Mouse (Mus musculus) midbrain, embryonic 11.5 days (tissue): ENCODE measurements around the gene Gm9972. TPM values are rescaled to one million over a fixed set of nuclear protein-coding genes. Genes with fewer than 3 reads are reported as not detected.

ENCODE experiments used
- ATAC-seq: fragments of 200-750 bp; cut with Nextera tagmentation; 2 replicates; pipeline ENCODE4 v1.8.0; 2017; ENCODE audit warnings: moderate TSS enrichment, moderate library complexity; ENCODE audit not compliant: low FRiP score
- DNase-seq: peaks from one replicate; pipeline ENCODE4 v3.0.0; 2015; ENCODE audit warnings: low spot score; ENCODE audit errors: missing footprints
- H3K27ac ChIP-seq: fragments of 300-500 bp; sonication (generic); 2 replicates; pipeline ENCODE4 v1.5.1; 2014; ENCODE audit warnings: low read depth, low read length
- H3K27me3 ChIP-seq: fragments of 300-500 bp; sonication (generic); 2 replicates; pipeline ENCODE4 v1.6.1; 2014; ENCODE audit warnings: mild to moderate bottlenecking, low read length, moderate library complexity, mixed read lengths; ENCODE audit not compliant: control insufficient read depth, insufficient read depth
- H3K36me3 ChIP-seq: fragments of 300-500 bp; sonication (generic); 2 replicates; pipeline ENCODE4 v1.6.1; 2014; ENCODE audit warnings: mild to moderate bottlenecking, low read length, moderate library complexity, mixed read lengths; ENCODE audit not compliant: control insufficient read depth, insufficient read depth
- H3K4me1 ChIP-seq: fragments of 300-500 bp; sonication (generic); 2 replicates; pipeline ENCODE4 v1.6.1; 2014; ENCODE audit warnings: low read length; ENCODE audit not compliant: control insufficient read depth, insufficient read depth
- H3K4me2 ChIP-seq: fragments of 300-500 bp; sonication (generic); 2 replicates; pipeline ENCODE4 v1.6.1; 2014; ENCODE audit warnings: mild to moderate bottlenecking, moderate library complexity
- H3K4me3 ChIP-seq: fragments of 300-500 bp; sonication (generic); 2 replicates; pipeline ENCODE4 v1.5.1; 2014; ENCODE audit warnings: low read depth, low read length
- H3K9ac ChIP-seq: fragments of 300-500 bp; sonication (generic); 2 replicates; pipeline ENCODE4 v1.6.1; 2014; ENCODE audit warnings: low read length
- H3K9me3 ChIP-seq: fragments of 300-500 bp; sonication (generic); 2 replicates; pipeline ENCODE4 v1.6.1; 2016; ENCODE audit warnings: low read length; ENCODE audit not compliant: control insufficient read depth
- WGBS: fragments of 180-500 bp; shearing (Covaris S2); extraction: QIAGEN DNeasy Blood & Tissue Kit; methylation state at CpG from one replicate; pipeline ENCODE4 v1.1.7; 2014; 5-methylcytosine and 5-hydroxymethylcytosine counted together
- polyA plus RNA-seq: library from polyadenylated mRNA; unstranded; fragments of >200 nt; fragmentation: Nextera tagmentation; extraction: Ambion mirVana; gene quantifications from 2 replicates; pipeline ENCODE4 v1.2.1, GENCODE M21; 2014

The Gm9972 gene
- not detected in 2 replicates for polyA plus RNA-seq

DNA sequence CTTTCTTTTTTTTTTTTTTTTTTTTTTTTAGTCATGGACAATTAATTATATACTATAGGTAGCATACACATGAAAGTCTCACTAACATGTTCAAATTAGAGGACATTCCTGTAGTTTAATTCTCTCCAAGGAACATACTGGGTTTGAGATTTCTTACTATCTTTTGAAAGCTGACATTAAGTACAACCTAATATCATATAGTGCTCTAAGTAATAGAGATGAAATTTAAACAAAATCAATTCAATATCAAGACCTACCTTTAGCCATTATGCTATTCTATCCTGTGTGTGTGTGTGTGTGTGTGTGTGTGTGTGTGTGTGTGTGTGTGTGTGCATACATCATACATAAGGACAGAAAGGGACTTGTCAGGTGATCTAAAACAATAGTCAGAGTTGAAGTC lies at the start of gene Gm9972:
Gene Gm9972, plus strand, starts transcription at position 301 of the 400 bp plus-strand sequence.
- Histone ChIP-seq H3K9me3 (no peaks in the 10 kb centered on the region), H3K27me3 (no peaks in the 10 kb centered on the region), H3K4me2 (no peak within 1 kb of the TSS), H3K27ac (no peak within 1 kb of the TSS), H3K4me3 (no peak within 1 kb of the TSS), H3K36me3 (no peaks in the 10 kb centered on the region), H3K9ac (no peak within 1 kb of the TSS), H3K4me1 (no peaks in the 10 kb centered on the region)
- no peak for DNase-seq
- no peak for ATAC-seq

DNA sequence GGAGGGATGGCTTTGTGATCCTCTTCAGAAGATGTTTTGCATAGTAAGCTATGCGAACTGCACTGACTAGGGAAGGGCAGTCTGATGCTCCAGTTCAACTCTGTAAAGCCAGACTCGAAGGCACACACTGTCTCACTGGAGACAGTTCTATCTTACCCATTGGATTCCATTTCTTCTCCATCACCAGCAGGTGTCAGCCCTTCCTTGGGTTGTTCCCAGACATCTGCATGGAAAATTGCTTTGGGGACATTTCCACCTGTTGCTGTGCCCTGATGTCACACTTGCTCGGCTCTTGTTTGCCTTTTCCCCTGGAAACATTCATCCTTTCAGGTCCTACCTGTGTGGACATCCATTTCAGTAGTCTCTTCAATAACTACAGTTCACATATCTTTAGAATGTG lies 36.4 kb upstream of the Gm9972 start:
- Histone ChIP-seq H3K27ac (no peak overlapping the region), H3K9ac (no peak overlapping the region), H3K36me3 (no peaks in the 10 kb centered on the region), H3K9me3 (no peaks in the 10 kb centered on the region), H3K4me1 (no peaks in the 10 kb centered on the region), H3K4me2 (no peak overlapping the region), H3K4me3 (no peak overlapping the region), H3K27me3 (no peaks in the 10 kb centered on the region)
- DNase-seq: no peak
- whole genome bisulfite sequencing: 58% methylated on average over 3 of the region's 3 CpGs
- no peak for ATAC-seq

DNA sequence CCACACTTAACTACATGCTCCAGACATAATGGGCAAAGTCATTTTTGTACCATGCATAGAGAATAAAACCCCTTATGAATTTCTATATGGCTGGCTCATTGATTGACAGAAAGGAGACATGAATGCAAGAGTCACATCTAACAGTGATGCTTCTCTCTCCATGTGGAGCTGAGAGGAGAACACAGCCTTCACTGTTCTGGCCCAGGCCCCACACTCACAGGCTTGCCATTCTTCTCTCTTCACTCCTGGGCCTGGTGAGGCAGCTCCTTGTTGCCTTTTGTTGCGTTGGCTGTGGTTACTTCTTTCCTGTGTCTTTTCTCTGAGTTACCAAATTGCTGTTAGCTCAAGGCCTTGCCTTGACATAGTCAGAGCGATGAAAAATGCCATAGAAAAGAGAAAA lies 23.6 kb upstream of the Gm9972 start:
- Histone ChIP-seq H3K9ac (no peak overlapping the region), H3K36me3 (no peaks in the 10 kb centered on the region), H3K4me3 (no peak overlapping the region), H3K4me1 (no peaks in the 10 kb centered on the region), H3K27ac (no peak overlapping the region), H3K9me3 (no peaks in the 10 kb centered on the region), H3K4me2 (no peak overlapping the region), H3K27me3 (no peaks in the 10 kb centered on the region)
- 90% methylated on average over 2 of the region's 2 CpGs for WGBS
- ATAC-seq: no peak
- DNase-seq: no peak

DNA sequence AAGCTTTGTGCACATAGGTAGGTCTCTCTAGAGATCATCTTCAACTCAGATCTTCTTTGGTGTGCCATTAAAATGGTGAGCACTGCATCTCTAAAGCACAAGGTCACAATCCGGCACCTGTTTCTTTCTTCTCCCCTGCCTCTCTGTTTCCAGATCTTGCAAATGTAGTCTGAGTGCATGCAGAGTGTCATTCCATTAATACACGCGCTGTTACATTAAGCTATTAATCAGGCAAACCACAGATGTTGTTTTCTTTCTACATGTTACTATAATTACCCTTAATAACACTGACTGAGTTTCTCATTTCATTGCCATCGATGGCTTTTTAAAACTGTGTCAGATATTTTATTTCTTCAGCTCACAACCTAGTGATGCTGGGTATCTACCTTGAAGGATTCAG lies 22.6 kb upstream of the Gm9972 start:
- H3K36me3 ChIP-seq: no peaks in the 10 kb centered on the region
- no peak overlapping the region for H3K27ac ChIP-seq
- DNase-seq: no peak
- H3K4me3 ChIP-seq: no peak overlapping the region
- WGBS: 86% methylated on average over 4 of the region's 4 CpGs
- H3K27me3 ChIP-seq: no peaks in the 10 kb centered on the region
- no peaks in the 10 kb centered on the region for H3K9me3 ChIP-seq
- H3K4me2 ChIP-seq: no peak overlapping the region
- H3K4me1 ChIP-seq: no peaks in the 10 kb centered on the region
- H3K9ac ChIP-seq: no peak overlapping the region
- no peak for ATAC-seq

DNA sequence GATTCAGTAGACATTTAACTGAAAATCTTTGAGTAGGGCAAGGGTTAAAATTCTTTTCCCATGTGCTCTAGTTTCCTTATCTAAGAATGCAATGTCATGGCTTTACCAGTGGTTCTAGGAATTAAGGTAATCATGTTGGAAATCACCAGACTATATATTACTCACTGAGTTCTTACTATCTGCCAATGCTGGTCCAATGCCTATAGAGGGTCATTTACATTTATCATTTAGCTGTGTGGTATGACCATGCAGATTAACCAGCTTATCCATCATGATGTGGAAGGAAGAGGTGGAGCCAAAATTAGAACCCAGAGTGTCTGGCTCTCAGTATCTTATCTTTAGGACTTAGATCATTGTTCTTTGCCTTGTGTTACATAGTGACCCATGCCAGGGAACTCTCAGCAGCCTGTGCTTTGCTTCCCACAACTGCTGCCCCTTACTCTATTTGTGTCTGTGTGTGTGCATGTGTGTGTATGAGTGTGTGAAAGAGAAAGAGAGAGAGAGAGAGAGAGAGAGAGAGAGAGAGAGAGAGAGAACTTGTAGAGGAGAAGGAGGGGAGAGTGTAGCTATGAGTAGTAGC lies 12.3 kb upstream of the Gm9972 start:
- H3K27ac ChIP-seq: no peak overlapping the region
- no peaks in the 10 kb centered on the region for H3K27me3 ChIP-seq
- ATAC-seq: no peak
- DNase-seq: no peak
- H3K4me3 ChIP-seq: no peak overlapping the region
- H3K9ac ChIP-seq: no peak overlapping the region
- H3K36me3 ChIP-seq: no peaks in the 10 kb centered on the region
- no peak overlapping the region for H3K4me2 ChIP-seq
- H3K4me1 ChIP-seq: no peaks in the 10 kb centered on the region
- no peaks in the 10 kb centered on the region for H3K9me3 ChIP-seq

DNA sequence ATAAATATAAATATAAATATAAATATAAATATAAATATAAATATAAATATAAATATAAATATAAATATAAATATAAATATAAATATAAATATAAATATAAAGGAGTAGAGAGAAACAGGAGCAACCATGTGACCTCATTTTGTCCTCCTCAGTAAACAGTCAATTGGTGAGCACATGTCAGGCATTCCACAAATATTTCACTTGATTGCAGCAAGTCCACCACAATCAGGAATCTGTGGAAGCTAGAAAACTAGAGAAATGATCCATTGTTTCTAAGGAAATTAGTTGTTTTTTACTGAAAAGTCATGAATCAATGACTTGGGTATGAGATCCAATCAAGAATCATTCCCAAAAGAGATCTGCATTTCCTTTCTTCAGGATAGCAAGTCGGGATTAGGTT lies 5.7 kb upstream of the Gm9972 start:
- Histone ChIP-seq H3K4me2 (no peak overlapping the region), H3K36me3 (no peaks in the 10 kb centered on the region), H3K4me3 (no peak overlapping the region), H3K9me3 (no peaks in the 10 kb centered on the region), H3K27me3 (no peaks in the 10 kb centered on the region), H3K4me1 (no peaks in the 10 kb centered on the region), H3K9ac (no peak overlapping the region), H3K27ac (no peak overlapping the region)
- WGBS: 78% methylated on average over 1 of the region's 1 CpGs
- ATAC-seq (no peak), DNase-seq (no peak)

DNA sequence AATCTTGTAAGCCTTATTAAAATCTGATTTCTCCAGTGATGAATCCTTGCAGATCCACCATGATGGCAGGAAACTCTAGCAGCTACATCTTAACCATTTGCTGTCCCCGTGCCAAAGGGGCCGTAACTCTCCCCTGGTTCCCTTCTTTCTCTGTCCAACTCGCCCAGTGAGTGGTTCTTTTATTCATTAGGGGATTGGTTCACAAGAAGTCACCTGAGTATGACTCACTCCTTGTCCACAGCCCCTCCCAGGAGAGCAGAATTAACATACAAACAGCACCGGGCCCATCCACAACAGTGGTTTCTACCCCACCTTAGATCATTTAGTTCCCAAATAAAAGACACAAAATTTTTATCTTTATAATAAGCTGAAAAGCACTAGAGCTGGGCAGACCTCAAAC lies 3.4 kb upstream of the Gm9972 start:
- no peak for ATAC-seq
- no peaks in the 10 kb centered on the region for H3K36me3 ChIP-seq
- no peaks in the 10 kb centered on the region for H3K27me3 ChIP-seq
- no peak for DNase-seq
- no peak overlapping the region for H3K27ac ChIP-seq
- H3K4me2 ChIP-seq: no peak overlapping the region
- no peak overlapping the region for H3K9ac ChIP-seq
- no peaks in the 10 kb centered on the region for H3K9me3 ChIP-seq
- no peak overlapping the region for H3K4me3 ChIP-seq
- WGBS: 78% methylated on average over 4 of the region's 4 CpGs
- H3K4me1 ChIP-seq: no peaks in the 10 kb centered on the region

DNA sequence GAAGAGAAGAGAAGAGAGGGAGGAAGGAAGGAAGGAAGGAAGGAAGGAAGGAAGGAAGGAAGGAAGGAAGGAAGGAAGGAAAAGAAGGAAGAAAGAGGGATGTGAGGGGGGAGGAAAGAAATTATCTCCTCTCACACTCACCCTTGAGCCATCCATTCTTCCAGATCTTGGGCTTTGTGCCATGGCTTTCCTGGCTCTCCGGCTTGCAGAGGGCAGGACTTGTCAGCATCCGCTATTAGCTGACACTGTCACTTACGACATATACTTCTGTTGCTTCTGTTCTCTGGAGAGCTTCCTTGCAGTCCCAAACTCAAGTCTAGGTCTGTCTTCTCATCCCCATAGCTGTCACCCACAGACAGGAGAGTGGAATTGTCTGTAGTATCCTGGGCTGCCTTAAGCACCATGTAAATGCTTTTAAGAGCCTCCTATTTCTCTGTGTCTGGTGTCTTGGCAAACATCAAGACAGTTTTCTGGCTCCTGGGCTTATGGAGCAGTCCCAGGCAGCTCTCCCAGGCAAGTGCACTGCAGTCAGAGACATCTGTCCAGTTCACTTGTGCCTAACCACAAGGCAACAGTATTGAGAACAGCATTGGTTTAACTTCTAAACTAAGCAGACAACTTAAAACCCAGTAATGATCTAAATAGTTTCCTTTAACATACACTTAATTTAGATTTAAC lies 10.5 kb downstream of the Gm9972 start:
- Histone ChIP-seq H3K4me1 (no peaks in the 10 kb centered on the region), H3K27ac (no peak overlapping the region), H3K9ac (no peak overlapping the region), H3K4me2 (no peak overlapping the region), H3K4me3 (no peak overlapping the region), H3K9me3 (no peaks in the 10 kb centered on the region), H3K27me3 (no peaks in the 10 kb centered on the region), H3K36me3 (no peaks in the 10 kb centered on the region)
- DNase-seq (no peak), ATAC-seq (no peak)
- WGBS: 95% methylated on average over 3 of the region's 3 CpGs

DNA sequence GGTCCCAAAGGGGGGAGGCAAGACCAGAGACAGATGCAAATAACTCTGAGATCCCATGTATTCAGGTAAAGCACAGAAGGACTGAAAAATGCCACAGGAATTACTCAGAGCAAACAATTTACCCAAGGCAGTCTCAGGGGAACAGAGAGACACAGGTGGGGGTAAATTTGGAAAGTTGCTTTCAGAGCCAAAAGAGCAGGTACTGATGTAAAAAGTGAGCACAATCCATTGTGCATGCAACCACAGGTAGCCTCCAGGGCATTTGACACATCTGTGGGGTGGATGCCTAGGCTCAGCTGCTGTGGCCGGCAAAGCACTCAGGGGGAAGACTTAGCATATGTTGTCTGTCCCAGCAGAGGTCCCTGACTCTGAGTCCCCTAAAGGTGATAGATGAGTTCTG lies 13.8 kb downstream of the Gm9972 start:
- Histone ChIP-seq H3K4me3 (no peak overlapping the region), H3K27ac (no peak overlapping the region), H3K9ac (no peak overlapping the region), H3K36me3 (no peaks in the 10 kb centered on the region), H3K27me3 (no peaks in the 10 kb centered on the region), H3K4me1 (no peaks in the 10 kb centered on the region), H3K9me3 (no peaks in the 10 kb centered on the region), H3K4me2 (no peak overlapping the region)
- DNase-seq: no peak
- no peak for ATAC-seq
- WGBS: 40% methylated on average over 1 of the region's 1 CpGs
